Comparison of ENCODE assay signal across 8 mouse cellular contexts in genomic region chr8:93662219-93662618, GRCm38 (mm10).
DNase-seq lines count a peak whose midpoint lies in the region; ATAC-seq lines count a peak whose summit lies in the region.

No protein-coding gene starts in this region.

- 90% methylated on average over 5 of the region's 5 CpGs for WGBS in forebrain, embryonic 15.5 days
- 78% methylated on average over 5 of the region's 5 CpGs for WGBS in neural tube, embryonic 12.5 days

- peak; percentile 23 for DNase-seq in kidney, adult 11 months
- no peak for DNase-seq in kidney, adult 18-20 months
- DNase-seq in kidney, postnatal 36 days, result peak; percentile 14 to 34
- no peak for DNase-seq in right cerebral cortex, adult 18-20 months
- DNase-seq in ovary, adult 18-20 months (ENCODE audit: low spot score), result no peak
- DNase-seq in cerebellum, adult 11 months, result no peak

- peaks cover 8% of the 10 kb centered on the region; the same call in 1 of the 2 replicates for H3K4me1 ChIP-seq in forebrain, embryonic 15.5 days
- peaks cover 3% of the 10 kb centered on the region; the same call in 1 of the 2 replicates for H3K4me1 ChIP-seq in neural tube, embryonic 12.5 days

- peak; percentile 54 for ATAC-seq in forebrain, embryonic 15.5 days (replicated peaks)
- ATAC-seq in neural tube, embryonic 12.5 days (ENCODE audit: low FRiP score, low read depth), result peak; percentile 17; the same call in 1 of the 2 replicates

- H3K9me3 ChIP-seq in forebrain, embryonic 15.5 days, result no peaks in the 10 kb centered on the region
- H3K9me3 ChIP-seq in neural tube, embryonic 12.5 days, result no peaks in the 10 kb centered on the region

- H3K4me3 ChIP-seq in forebrain, embryonic 15.5 days, result peak overlapping the region; percentile 33
- H3K4me3 ChIP-seq in neural tube, embryonic 12.5 days, result 0 out of 2 replicates have a peak overlapping the region, but pooled peaks have one; percentile 13

- peak overlapping the region; percentile 47 for H3K4me2 ChIP-seq in forebrain, embryonic 15.5 days (replicated peaks)
- H3K4me2 ChIP-seq in neural tube, embryonic 12.5 days (replicated peaks), result peak overlapping the region; percentile 56

- peak overlapping the region; percentile 30; the same call in 1 of the 2 replicates for H3K9ac ChIP-seq in forebrain, embryonic 15.5 days (replicated peaks)
- 0 out of 2 replicates have a peak overlapping the region, but pooled peaks have one; percentile 40 for H3K9ac ChIP-seq in neural tube, embryonic 12.5 days

- no peaks in the 10 kb centered on the region for H3K36me3 ChIP-seq in forebrain, embryonic 15.5 days
- H3K36me3 ChIP-seq in neural tube, embryonic 12.5 days, result no peaks in the 10 kb centered on the region

- H3K27me3 ChIP-seq in forebrain, embryonic 15.5 days, result no peaks in the 10 kb centered on the region
- no peaks in the 10 kb centered on the region for H3K27me3 ChIP-seq in neural tube, embryonic 12.5 days (replicated peaks)

- no peak overlapping the region for H3K27ac ChIP-seq in forebrain, embryonic 15.5 days (replicated peaks)
- no peak overlapping the region for H3K27ac ChIP-seq in neural tube, embryonic 12.5 days

Comparison
In these comparisons a context has a peak if more than half of its experiments do, and no peak if none do; other contexts are left out.
1. DNase-seq: peak in kidney, adult 11 months (single experiment) and kidney, postnatal 36 days (2 of 2); none in kidney, adult 18-20 months (single experiment), right cerebral cortex, adult 18-20 months (single experiment), ovary, adult 18-20 months (single experiment) and cerebellum, adult 11 months (single experiment).